Comparison of ENCODE assay signal across 8 mouse cellular contexts in the genomic region with DNA sequence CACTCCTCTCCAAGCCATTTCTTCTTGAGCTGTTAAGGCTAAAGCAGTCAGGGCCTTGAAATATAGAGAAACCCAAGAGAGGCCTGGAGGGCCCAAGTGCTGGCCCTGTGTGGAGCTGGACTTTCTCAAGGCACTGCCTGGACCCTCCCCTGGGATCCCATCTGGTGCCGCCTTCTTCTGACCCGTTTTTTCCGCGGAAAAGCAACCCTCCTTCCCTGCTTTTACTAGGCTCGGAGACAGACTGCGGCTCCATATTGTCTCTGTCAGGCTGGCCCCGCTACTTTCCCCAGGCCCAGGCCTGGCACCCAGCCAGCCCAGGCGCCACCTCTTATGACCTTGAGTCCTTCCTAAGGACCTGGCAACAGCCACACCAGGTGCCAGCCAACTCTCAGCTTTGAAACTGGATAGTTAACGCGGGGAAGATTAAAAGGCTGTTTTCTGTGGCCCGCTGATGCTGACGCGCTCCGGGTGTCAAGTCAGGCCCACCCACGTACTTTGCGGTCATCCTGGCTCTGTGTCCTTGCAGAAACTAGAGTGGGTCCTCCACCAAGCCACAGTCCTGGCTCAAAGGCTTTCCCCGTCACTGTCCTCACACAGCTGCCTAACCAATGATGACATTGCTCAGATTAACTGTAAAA. TPM values are rescaled to one million over a fixed set of nuclear protein-coding genes. Genes with fewer than 3 reads are reported as not detected.
A peak's percentile ranks its signal among the peaks of the same experiment; 100 is the strongest.
DNase-seq lines count a peak whose midpoint lies in the region; ATAC-seq and TF ChIP-seq lines count a peak whose summit lies in the region.

No protein-coding gene starts in this region.

- H3K4me3 ChIP-seq in spleen, adult 2 months (ENCODE audit: extremely low read depth, insufficient read depth, insufficient read length): no peak overlapping the region
- H3K4me3 ChIP-seq in forebrain, embryonic 16.5 days (replicated peaks; ENCODE audit: low read length): peak overlapping the region; percentile 39
- H3K4me3 ChIP-seq in hindbrain, embryonic 11.5 days (ENCODE audit: low read depth, low read length): peak overlapping the region; percentile 4; the same call in 1 of the 2 replicates
- peak overlapping the region; percentile 36 for H3K4me3 ChIP-seq in limb, embryonic 13.5 days
- H3K4me3 ChIP-seq in midbrain, embryonic 16.5 days (ENCODE audit: low read depth, low read length): peak overlapping the region; percentile 40

- DNase-seq in spleen, adult 2 months (ENCODE audit: low read depth in 1 of 2, low spot score in 2 of 2): no peak
- no peak for DNase-seq in spleen, postnatal 14 days (ENCODE audit: low spot score in 2 of 2)
- peak; percentile 68 for DNase-seq in hindbrain, embryonic 11.5 days (ENCODE audit: low spot score)
- no peak for DNase-seq in left cerebral cortex, adult 8-10 months (ENCODE audit: low spot score in 2 of 2)

- no peaks in the 10 kb centered on the region for H3K9me3 ChIP-seq in forebrain, embryonic 16.5 days (ENCODE audit: control insufficient read depth, low read length)
- H3K9me3 ChIP-seq in hindbrain, embryonic 11.5 days (ENCODE audit: control insufficient read depth, low read length): no peaks in the 10 kb centered on the region
- H3K9me3 ChIP-seq in limb, embryonic 13.5 days: no peaks in the 10 kb centered on the region
- H3K9me3 ChIP-seq in midbrain, embryonic 16.5 days (replicated peaks; ENCODE audit: control insufficient read depth, low read length, poor library complexity, severe bottlenecking): no peaks in the 10 kb centered on the region

- peak; percentile 41 for ATAC-seq in forebrain, embryonic 16.5 days
- peak; percentile 66 for ATAC-seq in hindbrain, embryonic 11.5 days (ENCODE audit: low FRiP score)
- ATAC-seq in limb, embryonic 13.5 days (ENCODE audit: low FRiP score, low read depth): peak; percentile 53; the same call in 1 of the 2 replicates
- peak; percentile 29 for ATAC-seq in midbrain, embryonic 16.5 days
- ATAC-seq in megakaryocyte progenitor cell, adult 5-6 weeks (replicated peaks; ENCODE audit: poor library complexity): no peak

- peaks cover 9% of the 10 kb centered on the region for H3K4me1 ChIP-seq in spleen, adult 2 months (ENCODE audit: control insufficient read depth, insufficient read depth, insufficient read length)
- H3K4me1 ChIP-seq in forebrain, embryonic 16.5 days (replicated peaks; ENCODE audit: control insufficient read depth, insufficient read depth, low read length): peaks cover 24% of the 10 kb centered on the region
- peaks cover 8% of the 10 kb centered on the region for H3K4me1 ChIP-seq in hindbrain, embryonic 11.5 days (replicated peaks; ENCODE audit: control insufficient read depth, insufficient read depth, low read length)
- peaks cover 29% of the 10 kb centered on the region for H3K4me1 ChIP-seq in limb, embryonic 13.5 days
- peaks cover 28% of the 10 kb centered on the region for H3K4me1 ChIP-seq in midbrain, embryonic 16.5 days (ENCODE audit: control insufficient read depth, insufficient read depth, low read length)

- H3K27ac ChIP-seq in spleen, adult 2 months (ENCODE audit: insufficient read depth, low read length): peak overlapping the region; percentile 63
- H3K27ac ChIP-seq in forebrain, embryonic 16.5 days (ENCODE audit: low read length): peak overlapping the region; percentile 94
- H3K27ac ChIP-seq in hindbrain, embryonic 11.5 days (ENCODE audit: low read depth, low read length): peak overlapping the region; percentile 98
- peak overlapping the region; percentile 87 for H3K27ac ChIP-seq in limb, embryonic 13.5 days
- peak overlapping the region; percentile 99 for H3K27ac ChIP-seq in midbrain, embryonic 16.5 days (ENCODE audit: low read length)

- TF ChIP-seq CTCF in spleen, adult 2 months (IDR thresholded peaks at IDR 0.05; ENCODE audit: extremely low read depth, insufficient read depth, insufficient read length, insufficient replicate concordance): no peak

- TF ChIP-seq POLR2A in spleen, adult 2 months (IDR thresholded peaks at IDR 0.05; ENCODE audit: low read depth, low read length): no peak

- WGBS in spleen, adult 2 months: 74% methylated on average over 17 of the region's 17 CpGs
- 2% methylated on average over 17 of the region's 17 CpGs for WGBS in forebrain, embryonic 16.5 days
- WGBS in hindbrain, embryonic 11.5 days: 20% methylated on average over 17 of the region's 17 CpGs
- WGBS in limb, embryonic 13.5 days: 13% methylated on average over 17 of the region's 17 CpGs
- 5% methylated on average over 17 of the region's 17 CpGs for WGBS in midbrain, embryonic 16.5 days

- peak overlapping the region; percentile 58 for H3K4me2 ChIP-seq in forebrain, embryonic 16.5 days (ENCODE audit: low read length)
- H3K4me2 ChIP-seq in hindbrain, embryonic 11.5 days (replicated peaks; ENCODE audit: low read depth, low read length): peak overlapping the region; percentile 64
- peak overlapping the region; percentile 67 for H3K4me2 ChIP-seq in limb, embryonic 13.5 days (replicated peaks)
- H3K4me2 ChIP-seq in midbrain, embryonic 16.5 days (ENCODE audit: low read length): peak overlapping the region; percentile 78

- H3K36me3 ChIP-seq in spleen, adult 2 months (ENCODE audit: control insufficient read depth, insufficient read depth, low read length): no peaks in the 10 kb centered on the region
- no peaks in the 10 kb centered on the region for H3K36me3 ChIP-seq in forebrain, embryonic 16.5 days (ENCODE audit: control insufficient read depth, insufficient read depth)
- no peaks in the 10 kb centered on the region for H3K36me3 ChIP-seq in hindbrain, embryonic 11.5 days (ENCODE audit: control insufficient read depth, insufficient read depth, low read length)
- no peaks in the 10 kb centered on the region for H3K36me3 ChIP-seq in limb, embryonic 13.5 days
- no peaks in the 10 kb centered on the region for H3K36me3 ChIP-seq in midbrain, embryonic 16.5 days (ENCODE audit: control insufficient read depth, insufficient read depth, low read length)

- peak overlapping the region; percentile 61 for H3K9ac ChIP-seq in forebrain, embryonic 16.5 days (replicated peaks; ENCODE audit: low read depth, low read length)
- peak overlapping the region; percentile 67 for H3K9ac ChIP-seq in hindbrain, embryonic 11.5 days (ENCODE audit: low read depth, low read length)
- peak overlapping the region; percentile 62 for H3K9ac ChIP-seq in limb, embryonic 13.5 days
- H3K9ac ChIP-seq in midbrain, embryonic 16.5 days (ENCODE audit: low read depth, low read length): peak overlapping the region; percentile 74

- H3K27me3 ChIP-seq in spleen, adult 2 months (ENCODE audit: control insufficient read depth, insufficient read depth, low read length): no peaks in the 10 kb centered on the region
- no peaks in the 10 kb centered on the region for H3K27me3 ChIP-seq in forebrain, embryonic 16.5 days (replicated peaks; ENCODE audit: control insufficient read depth, insufficient read depth, low read length)
- H3K27me3 ChIP-seq in hindbrain, embryonic 11.5 days (ENCODE audit: control insufficient read depth, insufficient read depth, low read length): no peaks in the 10 kb centered on the region
- no peaks in the 10 kb centered on the region for H3K27me3 ChIP-seq in limb, embryonic 13.5 days
- H3K27me3 ChIP-seq in midbrain, embryonic 16.5 days (ENCODE audit: control insufficient read depth, insufficient read depth, low read depth, low read length): no peaks in the 10 kb centered on the region

RNA-seq across cellular contexts. Expression of a gene that starts 4.8 kb away (rescaled TPM):
- 268 and 346 TPM in 2 replicates for polyA plus RNA-seq in spleen, adult 2 months (2012; rRNA removed)
- 5.5 and 9.7 TPM in 2 replicates for polyA plus RNA-seq in forebrain, embryonic 16.5 days (2015; fragmentation: Nextera tagmentation; extraction: Ambion mirVana)
- polyA plus RNA-seq in hindbrain, embryonic 11.5 days (2014; fragmentation: Nextera tagmentation; extraction: Ambion mirVana): 2.7 and 4.2 TPM in 2 replicates
- 4.3 and 6.7 TPM in 2 replicates for polyA plus RNA-seq in limb, embryonic 13.5 days (2015; fragmentation: Nextera tagmentation; extraction: Ambion mirVana)
- polyA plus RNA-seq in midbrain, embryonic 16.5 days (2015; fragmentation: Nextera tagmentation; extraction: Ambion mirVana): 8.6 and 12.7 TPM in 2 replicates
- 19.1 and 22.0 TPM in 2 replicates for total RNA-seq in megakaryocyte progenitor cell, adult 5-6 weeks (2015)
- total RNA-seq in megakaryocyte progenitor cell, adult 5-6 weeks (2017): 19.6 and 28.5 TPM in 2 replicates
- 1 to 10 TPM; 7.5 to 7.9 (median 7.6) TPM for total RNA-seq in left cerebral cortex, adult 8-10 months (2022)

RNA-seq across cellular contexts. Expression of a gene that starts 8.2 kb away (rescaled TPM):
- polyA plus RNA-seq in spleen, adult 2 months (2012; rRNA removed): 145 and 212 TPM in 2 replicates
- polyA plus RNA-seq in forebrain, embryonic 16.5 days (2015; fragmentation: Nextera tagmentation; extraction: Ambion mirVana): 417 and 434 TPM in 2 replicates
- polyA plus RNA-seq in hindbrain, embryonic 11.5 days (2014; fragmentation: Nextera tagmentation; extraction: Ambion mirVana): 356 and 425 TPM in 2 replicates
- polyA plus RNA-seq in limb, embryonic 13.5 days (2015; fragmentation: Nextera tagmentation; extraction: Ambion mirVana): 328 and 333 TPM in 2 replicates
- 463 and 470 TPM in 2 replicates for polyA plus RNA-seq in midbrain, embryonic 16.5 days (2015; fragmentation: Nextera tagmentation; extraction: Ambion mirVana)
- total RNA-seq in megakaryocyte progenitor cell, adult 5-6 weeks (2015): 85.3 and 89.2 TPM in 2 replicates
- total RNA-seq in megakaryocyte progenitor cell, adult 5-6 weeks (2017): 54.9 and 61.7 TPM in 2 replicates
- 100 to 1,000 TPM; 565 to 601 (median 593) TPM for total RNA-seq in left cerebral cortex, adult 8-10 months (2022)

RNA-seq across cellular contexts. Expression of a gene that starts 38.5 kb away (rescaled TPM):
- polyA plus RNA-seq in spleen, adult 2 months (2012; rRNA removed): 4.2 and 6.4 TPM in 2 replicates
- 1.2 and 2.0 TPM in 2 replicates for polyA plus RNA-seq in forebrain, embryonic 16.5 days (2015; fragmentation: Nextera tagmentation; extraction: Ambion mirVana)
- 0.32 and 0.67 TPM in 2 replicates for polyA plus RNA-seq in hindbrain, embryonic 11.5 days (2014; fragmentation: Nextera tagmentation; extraction: Ambion mirVana)
- 0.45 and 0.46 TPM in 2 replicates for polyA plus RNA-seq in limb, embryonic 13.5 days (2015; fragmentation: Nextera tagmentation; extraction: Ambion mirVana)
- 3.3 and 4.4 TPM in 2 replicates for polyA plus RNA-seq in midbrain, embryonic 16.5 days (2015; fragmentation: Nextera tagmentation; extraction: Ambion mirVana)
- total RNA-seq in megakaryocyte progenitor cell, adult 5-6 weeks (2015): 3.5 and 4.8 TPM in 2 replicates
- total RNA-seq in megakaryocyte progenitor cell, adult 5-6 weeks (2017): 5.8 and 8.5 TPM in 2 replicates
- total RNA-seq in left cerebral cortex, adult 8-10 months (2022): 1 to 10 TPM; 1.2 to 1.6 (median 1.4) TPM

Comparison
In these comparisons a context has a peak if more than half of its experiments do, and no peak if none do; other contexts are left out.
1. RNA of a gene that starts 4.8 kb away (polyA plus RNA-seq): 268 to 346 TPM in spleen, adult 2 months; 8.6 to 12.7 TPM in midbrain, embryonic 16.5 days, 5.5 to 9.7 TPM in forebrain, embryonic 16.5 days, 4.3 to 6.7 TPM in limb, embryonic 13.5 days and 2.7 to 4.2 TPM in hindbrain, embryonic 11.5 days; every median in the first group is over 10 times any median in the second.
2. Peak in every context shown above with its lines, with median percentiles within 50 percentile points of each other: H3K27ac ChIP-seq, H3K4me2 ChIP-seq and H3K9ac ChIP-seq.